Mouse (Mus musculus): ENCODE results near the gene Arhgap28. TPM values are rescaled to one million over a fixed set of nuclear protein-coding genes. Genes with fewer than 3 reads are reported as not detected.

Arhgap28 gene
- total and polyA plus RNA-seq, 3 experiments = 0.11 TPM; not detected in 2

- no peak overlapping the region for H3K4me3 ChIP-seq (ENCODE audit: low read depth, low read length)
- H3K4me1 ChIP-seq (ENCODE audit: insufficient read depth, low read depth, low read length) = no peaks in the 10 kb centered on the region
- no peaks in the 10 kb centered on the region for H3K36me3 ChIP-seq (replicated peaks)
- H3K9me3 ChIP-seq (replicated peaks) = peaks cover 89% of the 10 kb centered on the region
- DNase-seq (ENCODE audit: low spot score) (no peak), ATAC-seq (ENCODE audit: extremely low read depth, insufficient number of reproducible peaks, low FRiP score, poor library complexity, severe bottlenecking) (no peak)
- H3K27me3 ChIP-seq (ENCODE audit: insufficient read depth, low read length) = no peaks in the 10 kb centered on the region
- no peak for TF ChIP-seq GATA1 (IDR thresholded peaks at IDR 0.05; ENCODE audit: borderline replicate concordance, low read length)
- no peak for TF ChIP-seq CTCF (IDR thresholded peaks at IDR 0.05; ENCODE audit: low read depth, low read length)
- no peak for TF ChIP-seq POLR2AphosphoS5 (IDR thresholded peaks at IDR 0.05; ENCODE audit: insufficient replicate concordance, low read depth, low read length)
Observed at GRCm38 (mm10) chr17:67815720-67816119, 188.2 kb downstream of the Arhgap28 start.

DNA sequence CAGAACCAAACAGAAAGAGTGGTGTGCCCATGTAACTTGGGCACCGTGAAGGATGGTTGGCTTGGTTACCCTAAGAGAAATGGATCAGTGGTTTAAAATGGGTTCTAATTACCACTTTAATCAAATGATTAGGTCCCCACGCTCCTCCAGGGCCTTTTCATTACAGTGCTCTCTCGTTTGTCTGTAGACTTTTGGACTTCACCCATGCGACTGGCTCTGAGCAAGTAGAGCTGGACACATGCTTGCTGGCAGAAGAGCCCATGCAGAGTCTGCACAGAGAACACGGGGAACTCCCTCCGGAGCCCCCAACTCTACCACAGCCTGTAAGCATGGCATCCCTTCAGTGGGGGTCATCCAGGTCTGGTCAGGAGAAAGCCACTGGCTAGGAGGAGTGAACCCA lies 190.3 kb downstream of the Arhgap28 start:
- no peaks in the 10 kb centered on the region for H3K4me1 ChIP-seq (ENCODE audit: insufficient read depth, low read depth, low read length)
- H3K27me3 ChIP-seq (ENCODE audit: insufficient read depth, low read length) = no peaks in the 10 kb centered on the region
- peaks cover 92% of the 10 kb centered on the region for H3K9me3 ChIP-seq (replicated peaks)
- ATAC-seq (ENCODE audit: extremely low read depth, insufficient number of reproducible peaks, low FRiP score, poor library complexity, severe bottlenecking) (no peak), DNase-seq (ENCODE audit: low spot score) (no peak)
- no peaks in the 10 kb centered on the region for H3K36me3 ChIP-seq (replicated peaks)
- no peak overlapping the region for H3K4me3 ChIP-seq (ENCODE audit: low read depth, low read length)
- TF ChIP-seq GATA2 (IDR thresholded peaks at IDR 0.05; ENCODE audit: borderline replicate concordance, low read depth, low read length) (no peak), CTCF (IDR thresholded peaks at IDR 0.05; ENCODE audit: low read depth, low read length) (no peak), TAL1 (conservative IDR thresholded peaks at IDR 0.05; ENCODE audit: low read depth, low read length) (no peak), POLR2AphosphoS5 (IDR thresholded peaks at IDR 0.05; ENCODE audit: insufficient replicate concordance, low read depth, low read length) (no peak), GATA1 (IDR thresholded peaks at IDR 0.05; ENCODE audit: borderline replicate concordance, low read length) (no peak)

DNA sequence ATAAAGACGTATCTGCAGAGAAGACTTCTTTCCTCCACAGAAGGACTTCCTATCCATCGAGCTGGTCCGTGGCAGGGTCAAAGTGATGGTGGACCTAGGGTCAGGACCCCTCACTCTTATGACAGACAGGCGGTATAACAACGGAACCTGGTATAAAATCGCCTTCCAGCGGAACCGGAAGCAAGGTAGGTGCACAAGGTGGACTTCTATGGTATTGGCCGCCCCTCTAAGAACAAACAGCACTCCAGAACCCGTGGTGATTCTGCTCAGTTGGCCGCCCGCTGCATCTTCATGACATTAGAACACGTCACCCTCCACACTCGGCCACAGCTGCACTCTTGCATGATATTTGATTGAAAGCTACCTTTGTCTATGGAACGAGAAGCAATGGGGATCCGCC lies 194.7 kb downstream of the Arhgap28 start:
- ATAC-seq (ENCODE audit: extremely low read depth, insufficient number of reproducible peaks, low FRiP score, poor library complexity, severe bottlenecking) = no peak
- TF ChIP-seq CTCF (IDR thresholded peaks at IDR 0.05; ENCODE audit: low read depth, low read length) = no peak
- TF ChIP-seq POLR2AphosphoS5 (IDR thresholded peaks at IDR 0.05; ENCODE audit: insufficient replicate concordance, low read depth, low read length) = no peak
- no peak for TF ChIP-seq GATA1 (IDR thresholded peaks at IDR 0.05; ENCODE audit: borderline replicate concordance, low read length)
- Histone ChIP-seq H3K36me3 (replicated peaks) (no peaks in the 10 kb centered on the region), H3K4me1 (ENCODE audit: insufficient read depth, low read depth, low read length) (no peaks in the 10 kb centered on the region), H3K27me3 (ENCODE audit: insufficient read depth, low read length) (no peaks in the 10 kb centered on the region), H3K9me3 (replicated peaks) (peaks cover 76% of the 10 kb centered on the region), H3K4me3 (ENCODE audit: low read depth, low read length) (no peak overlapping the region)
- no peak for DNase-seq (ENCODE audit: low spot score)

All from G1E (cell line).